Mouse (Mus musculus) heart, embryonic 11.5 days (tissue): Measurements from ENCODE around the gene Cyp4f15. TPM values are rescaled to one million over a fixed set of nuclear protein-coding genes. Genes with fewer than 3 reads are reported as not detected.
"Not testable (repeated sequence)": the region's sequence is repeated elsewhere in the genome, so short reads cannot be mapped to it uniquely, and the experiment has no call there.

Experiments
- ATAC-seq: fragments of 200-750 bp; cut with Nextera tagmentation; replicated peaks from 2 replicates; pipeline ENCODE4 v1.8.0; 2017; ENCODE audit warnings: moderate library complexity; ENCODE audit not compliant: insufficient number of reproducible peaks, low FRiP score, low TSS enrichment
- H3K27ac ChIP-seq: fragments of 300-500 bp; sonication (generic); 2 replicates; pipeline ENCODE4 v1.5.1; 2014; ENCODE audit warnings: mild to moderate bottlenecking, low read depth, low read length
- H3K27me3 ChIP-seq: fragments of 300-500 bp; sonication (generic); 2 replicates; pipeline ENCODE4 v1.6.1; 2014; ENCODE audit warnings: mild to moderate bottlenecking, low read length, mixed read lengths; ENCODE audit not compliant: control insufficient read depth, insufficient read depth
- H3K36me3 ChIP-seq: fragments of 300-500 bp; sonication (generic); 2 replicates; pipeline ENCODE4 v1.6.1; 2014; ENCODE audit warnings: mild to moderate bottlenecking, low read length, moderate library complexity, mixed read lengths; ENCODE audit not compliant: control insufficient read depth, insufficient read depth
- H3K4me1 ChIP-seq: fragments of 300-500 bp; sonication (generic); 2 replicates; pipeline ENCODE4 v1.6.1; 2014; ENCODE audit warnings: low read length; ENCODE audit not compliant: control insufficient read depth, insufficient read depth
- H3K4me2 ChIP-seq: fragments of 300-500 bp; sonication (generic); 2 replicates; pipeline ENCODE4 v1.6.1; 2014; ENCODE audit warnings: mild to moderate bottlenecking, moderate library complexity
- H3K4me3 ChIP-seq: fragments of 300-500 bp; sonication (generic); 2 replicates; pipeline ENCODE4 v1.5.1; 2014; ENCODE audit warnings: low read depth, low read length
- H3K9ac ChIP-seq: fragments of 300-500 bp; sonication (generic); 2 replicates; pipeline ENCODE4 v1.6.1; 2014; ENCODE audit warnings: mild to moderate bottlenecking, low read depth, low read length, moderate library complexity
- H3K9me3 ChIP-seq: fragments of 300-500 bp; sonication (generic); replicated peaks from 2 replicates; pipeline ENCODE4 v1.6.1; 2016; ENCODE audit warnings: low read length; ENCODE audit not compliant: control insufficient read depth
- WGBS: fragments of 180-500 bp; shearing (Covaris S2); extraction: QIAGEN DNeasy Blood & Tissue Kit; methylation state at CpG from one replicate; pipeline ENCODE4 v1.1.7; 2014; ENCODE audit not compliant: insufficient replicate concordance; 5-methylcytosine and 5-hydroxymethylcytosine counted together
- polyA plus RNA-seq: library from polyadenylated mRNA; unstranded; fragments of >200 nt; fragmentation: Nextera tagmentation; extraction: Ambion mirVana; gene quantifications from 2 replicates; pipeline ENCODE4 v1.2.1, GENCODE M21; 2014

Cyp4f15 gene
- polyA plus RNA-seq, 1 experiment from 2014 or later: 0.19 TPM

DNA sequence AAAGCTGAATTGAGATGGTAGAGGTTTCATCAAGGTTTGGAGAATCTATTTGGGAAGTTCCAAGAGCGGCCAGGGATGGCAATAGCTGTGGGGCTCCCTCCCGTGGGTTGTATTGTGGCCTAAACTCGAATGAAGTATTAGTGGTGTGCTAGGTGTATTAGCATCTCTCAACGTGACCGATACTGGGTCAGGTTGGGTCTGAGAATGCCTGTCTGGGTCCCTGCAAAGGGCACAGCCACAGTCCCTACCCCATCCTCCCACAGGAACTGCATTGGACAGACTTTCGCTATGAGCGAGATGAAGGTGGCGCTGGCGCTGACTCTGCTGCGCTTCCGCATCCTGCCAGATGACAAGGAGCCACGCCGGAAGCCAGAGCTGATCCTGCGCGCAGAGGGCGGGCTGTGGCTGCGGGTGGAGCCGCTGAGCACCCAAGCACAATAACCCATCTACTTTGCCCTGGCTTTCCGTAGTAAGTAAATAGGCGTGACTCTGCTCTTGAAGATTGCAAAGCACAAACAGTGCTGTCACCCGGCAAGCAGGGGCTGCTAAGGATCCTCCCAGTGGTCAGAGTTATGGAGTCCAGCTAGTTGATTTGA lies 9.3 kb upstream of the Cyp4f15 start:
- no peak for ATAC-seq
- H3K4me3 ChIP-seq: peak overlapping the region; percentile 8; the same call in 1 of the 2 replicates
- 30% methylated on average over 21 of the region's 21 CpGs for WGBS
- H3K9ac ChIP-seq: no peak overlapping the region
- peak overlapping the region; percentile 40 for H3K4me2 ChIP-seq
- no peaks in the 10 kb centered on the region for H3K4me1 ChIP-seq
- H3K36me3 ChIP-seq: no peaks in the 10 kb centered on the region
- H3K27me3 ChIP-seq: no peaks in the 10 kb centered on the region
- H3K9me3 ChIP-seq: no peaks in the 10 kb centered on the region
- no peak overlapping the region for H3K27ac ChIP-seq

DNA sequence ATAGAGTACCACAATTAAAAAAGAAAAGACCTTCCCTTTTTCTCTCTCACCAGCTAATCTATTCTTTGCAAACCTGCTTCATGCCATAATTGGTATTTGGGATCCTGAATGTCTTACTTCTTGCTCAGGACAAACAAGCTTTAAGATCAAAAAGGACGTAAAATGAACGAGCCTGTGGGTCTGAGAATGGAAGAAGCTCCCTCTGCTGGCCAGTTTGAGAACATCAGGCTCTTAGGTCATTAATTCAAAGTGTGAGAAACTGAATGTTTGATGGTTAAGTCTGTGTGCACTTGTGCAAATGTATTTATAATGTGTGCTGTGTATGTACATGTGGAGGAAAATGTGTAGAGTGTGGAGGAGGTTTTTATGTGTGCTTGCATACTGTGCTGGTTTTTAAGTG lies 5.0 kb upstream of the Cyp4f15 start:
- 0 out of 2 replicates have a peak, but pooled peaks cover 1% of the 10 kb centered on the region for H3K4me1 ChIP-seq
- 38% methylated on average over 2 of the region's 2 CpGs for WGBS
- H3K9ac ChIP-seq: no peak overlapping the region
- no peak for ATAC-seq
- H3K27me3 ChIP-seq: no peaks in the 10 kb centered on the region
- H3K4me3 ChIP-seq: no peak overlapping the region
- H3K36me3 ChIP-seq: no peaks in the 10 kb centered on the region
- H3K4me2 ChIP-seq: no peak overlapping the region
- H3K27ac ChIP-seq: no peak overlapping the region
- H3K9me3 ChIP-seq: no peaks in the 10 kb centered on the region

DNA sequence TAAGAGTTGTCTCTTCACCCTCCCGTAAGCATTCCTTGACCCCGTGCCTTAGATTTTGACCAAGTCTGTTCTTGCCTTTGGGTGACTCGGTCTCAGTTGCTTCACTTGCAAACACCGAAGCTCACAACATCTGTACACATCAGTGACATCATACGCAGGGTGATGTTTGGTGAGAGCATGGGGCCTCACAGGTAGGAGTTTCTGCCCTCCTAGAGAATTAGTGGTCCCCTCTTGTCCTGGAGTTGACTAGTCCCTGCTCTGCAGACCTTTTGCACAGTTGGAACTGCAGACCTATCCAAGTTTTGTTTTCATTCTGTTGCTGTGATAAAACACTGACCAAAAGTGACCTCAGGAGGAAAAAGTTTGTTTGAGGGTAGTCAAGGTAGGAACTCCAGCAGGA lies 1.3 kb downstream of the Cyp4f15 start:
- ATAC-seq: no peak
- WGBS: 88% methylated on average over 5 of the region's 5 CpGs
- H3K4me2 ChIP-seq: no peak overlapping the region
- 0 out of 2 replicates have a peak, but pooled peaks cover 3% of the 10 kb centered on the region for H3K4me1 ChIP-seq
- no peak overlapping the region for H3K27ac ChIP-seq
- H3K9ac ChIP-seq: no peak overlapping the region
- no peak overlapping the region for H3K4me3 ChIP-seq
- no peaks in the 10 kb centered on the region for H3K36me3 ChIP-seq
- H3K27me3 ChIP-seq: no peaks in the 10 kb centered on the region
- H3K9me3 ChIP-seq: no peaks in the 10 kb centered on the region

DNA sequence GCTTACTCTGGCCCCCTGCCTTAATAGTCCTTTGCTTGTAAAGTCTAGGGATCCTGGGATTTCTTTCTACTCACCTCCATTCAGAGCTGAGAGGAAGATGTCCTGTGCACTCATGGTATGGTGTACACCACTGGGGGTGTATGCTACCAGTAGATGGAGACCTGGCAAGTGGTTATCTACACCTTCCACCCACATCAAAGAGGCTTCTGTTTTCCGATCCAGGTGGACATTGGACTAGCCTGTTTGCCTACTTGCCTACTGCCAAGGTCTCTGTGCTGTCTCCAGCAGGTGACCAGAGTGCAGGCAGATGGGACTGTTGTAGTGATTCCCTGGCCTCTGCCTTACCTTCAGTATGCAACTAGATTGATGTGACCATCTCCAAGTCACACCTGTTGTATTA lies 5.5 kb downstream of the Cyp4f15 start:
- Histone ChIP-seq H3K27ac (no peak overlapping the region), H3K9ac (no peak overlapping the region), H3K9me3 (no peaks in the 10 kb centered on the region), H3K4me1 (no peaks in the 10 kb centered on the region), H3K36me3 (no peaks in the 10 kb centered on the region), H3K4me3 (no peak overlapping the region), H3K27me3 (no peaks in the 10 kb centered on the region), H3K4me2 (no peak overlapping the region)
- 79% methylated on average over 1 of the region's 1 CpGs for WGBS
- ATAC-seq: no peak

DNA sequence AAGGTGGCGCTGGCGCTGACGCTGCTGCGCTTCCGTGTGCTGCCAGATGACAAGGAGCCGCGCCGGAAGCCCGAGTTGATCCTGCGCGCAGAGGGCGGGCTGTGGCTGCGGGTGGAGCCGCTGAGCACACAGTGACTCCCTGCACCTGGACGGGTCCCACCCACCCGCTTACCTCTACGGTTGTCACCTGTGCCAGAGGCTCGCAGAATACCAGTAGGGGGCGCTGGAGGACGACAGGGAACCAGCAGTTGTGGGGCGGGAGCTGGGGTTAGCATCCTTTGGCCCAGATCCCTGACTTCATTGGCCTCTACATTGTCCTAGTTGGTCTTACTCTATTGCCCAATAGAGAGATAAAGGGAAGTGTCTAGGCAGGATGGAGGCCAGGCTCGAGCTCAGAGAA lies 17.4 kb downstream of the Cyp4f15 start:
- WGBS: 49% methylated on average over 22 of the region's 22 CpGs
- H3K4me2 ChIP-seq: peak overlapping the region; percentile 33; the same call in 1 of the 2 replicates
- H3K4me3 ChIP-seq: no peak overlapping the region

DNA sequence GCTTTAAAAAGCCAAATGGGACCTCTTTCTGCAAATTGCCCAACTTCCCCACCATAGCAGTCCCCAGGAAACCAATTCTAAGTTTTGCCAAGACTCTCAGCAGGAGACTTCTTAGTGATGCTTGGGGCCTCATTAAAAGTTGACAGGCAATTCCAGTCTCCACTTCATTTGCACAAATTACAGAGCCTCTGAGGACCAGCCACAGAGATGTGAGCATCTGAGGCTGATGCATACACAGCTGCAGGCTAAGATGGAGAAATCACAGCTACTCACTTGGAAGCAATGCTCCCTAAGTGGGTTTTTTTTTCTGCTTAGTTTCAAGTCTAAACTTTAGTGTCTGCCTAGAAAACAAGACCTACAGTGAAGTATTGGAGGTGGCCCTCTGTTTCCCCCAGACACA lies 25.1 kb downstream of the Cyp4f15 start:
- H3K27me3 ChIP-seq, H3K9ac ChIP-seq, H3K27ac ChIP-seq, H3K4me1 ChIP-seq, ATAC-seq, H3K4me3 ChIP-seq, H3K36me3 ChIP-seq, H3K4me2 ChIP-seq, H3K9me3 ChIP-seq: not testable (repeated sequence)

More for the DNA sequence above, 17.4 kb downstream of the Cyp4f15 start:
- H3K36me3 ChIP-seq: no peaks in the 10 kb centered on the region
- no peak overlapping the region for H3K9ac ChIP-seq
- H3K27me3 ChIP-seq: no peaks in the 10 kb centered on the region
- H3K27ac ChIP-seq: no peak overlapping the region
- H3K9me3 ChIP-seq: peaks cover 8% of the 10 kb centered on the region; the same call in 1 of the 2 replicates
- ATAC-seq: no peak
- no peaks in the 10 kb centered on the region for H3K4me1 ChIP-seq

DNA sequence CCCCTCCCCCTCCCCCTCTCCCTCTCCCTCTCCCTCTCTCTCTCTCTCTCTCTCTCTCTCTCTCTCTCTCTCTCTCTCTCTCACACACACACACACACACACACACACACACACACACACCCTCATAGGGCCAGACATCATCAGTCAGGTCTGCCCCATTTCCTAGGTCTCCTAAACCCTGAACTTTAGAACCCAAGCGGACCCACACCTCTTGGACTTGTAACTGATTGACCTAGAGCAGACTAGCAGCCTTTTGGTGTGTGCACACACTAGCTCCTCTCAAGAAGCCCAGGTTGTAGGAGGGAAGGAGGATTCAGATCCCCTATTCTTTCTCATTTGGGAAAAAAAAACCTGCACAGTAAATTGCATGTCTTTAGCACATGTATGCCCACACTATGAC lies 36.7 kb downstream of the Cyp4f15 start:
- not testable (repeated sequence) for H3K9ac ChIP-seq, H3K4me1 ChIP-seq, H3K4me3 ChIP-seq, H3K27me3 ChIP-seq, H3K4me2 ChIP-seq, H3K9me3 ChIP-seq, H3K27ac ChIP-seq, ATAC-seq, H3K36me3 ChIP-seq
- WGBS: 77% methylated on average over 1 of the region's 1 CpGs

DNA sequence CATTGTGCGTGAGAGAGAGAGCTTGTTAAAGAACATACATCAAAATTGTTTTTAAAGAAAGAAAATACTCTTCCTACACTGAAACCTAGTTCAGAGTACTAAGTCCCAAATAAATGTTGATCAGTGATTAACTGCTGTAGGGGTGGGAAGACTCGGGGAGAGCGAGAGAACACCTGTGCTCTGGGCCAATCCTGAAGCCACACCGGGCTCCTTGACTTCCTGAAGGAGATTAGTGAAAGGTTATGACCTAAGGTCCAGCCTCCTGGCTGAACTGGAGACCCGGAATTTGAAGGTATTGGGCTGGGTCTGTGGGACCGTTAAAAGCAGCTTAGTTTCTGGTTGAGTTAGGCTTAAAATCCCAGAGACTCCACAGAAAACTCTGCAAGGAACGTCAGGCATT lies 37.3 kb downstream of the Cyp4f15 start:
- no peaks in the 10 kb centered on the region for H3K27me3 ChIP-seq
- no peaks in the 10 kb centered on the region for H3K9me3 ChIP-seq
- H3K4me1 ChIP-seq: no peaks in the 10 kb centered on the region
- WGBS: 71% methylated on average over 7 of the region's 7 CpGs
- H3K9ac ChIP-seq: no peak overlapping the region
- no peak overlapping the region for H3K27ac ChIP-seq
- H3K4me3 ChIP-seq: no peak overlapping the region
- no peak for ATAC-seq
- H3K36me3 ChIP-seq: no peaks in the 10 kb centered on the region
- no peak overlapping the region for H3K4me2 ChIP-seq

DNA sequence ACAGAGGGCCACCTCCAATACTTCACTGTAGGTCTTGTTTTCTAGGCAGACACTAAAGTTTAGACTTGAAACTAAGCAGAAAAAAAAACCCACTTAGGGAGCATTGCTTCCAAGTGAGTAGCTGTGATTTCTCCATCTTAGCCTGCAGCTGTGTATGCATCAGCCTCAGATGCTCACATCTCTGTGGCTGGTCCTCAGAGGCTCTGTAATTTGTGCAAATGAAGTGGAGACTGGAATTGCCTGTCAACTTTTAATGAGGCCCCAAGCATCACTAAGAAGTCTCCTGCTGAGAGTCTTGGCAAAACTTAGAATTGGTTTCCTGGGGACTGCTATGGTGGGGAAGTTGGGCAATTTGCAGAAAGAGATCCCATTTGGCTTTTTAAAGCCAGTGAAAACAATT lies 40.9 kb downstream of the Cyp4f15 start:
- ATAC-seq, H3K4me1 ChIP-seq: not testable (repeated sequence)

More for the DNA sequence above, 40.9 kb downstream of the Cyp4f15 start:
- not testable (repeated sequence) for H3K4me2 ChIP-seq, H3K27me3 ChIP-seq, H3K36me3 ChIP-seq, H3K27ac ChIP-seq, H3K4me3 ChIP-seq, H3K9me3 ChIP-seq, H3K9ac ChIP-seq
